Mouse (Mus musculus): ENCODE measurements around the gene 1700031F05Rik. TPM values are rescaled to one million over a fixed set of nuclear protein-coding genes. Genes with fewer than 3 reads are reported as not detected.
"Not testable (repeated sequence)": the region's sequence is repeated elsewhere in the genome, so short reads cannot be mapped to it uniquely, and the experiment has no call there.

Gene 1700031F05Rik
- total RNA-seq (2014; rRNA removed) (not detected in 2 replicates), polyA plus RNA-seq (2015; fragmentation: Nextera tagmentation; extraction: Ambion mirVana) (not detected in 2 replicates)

DNA sequence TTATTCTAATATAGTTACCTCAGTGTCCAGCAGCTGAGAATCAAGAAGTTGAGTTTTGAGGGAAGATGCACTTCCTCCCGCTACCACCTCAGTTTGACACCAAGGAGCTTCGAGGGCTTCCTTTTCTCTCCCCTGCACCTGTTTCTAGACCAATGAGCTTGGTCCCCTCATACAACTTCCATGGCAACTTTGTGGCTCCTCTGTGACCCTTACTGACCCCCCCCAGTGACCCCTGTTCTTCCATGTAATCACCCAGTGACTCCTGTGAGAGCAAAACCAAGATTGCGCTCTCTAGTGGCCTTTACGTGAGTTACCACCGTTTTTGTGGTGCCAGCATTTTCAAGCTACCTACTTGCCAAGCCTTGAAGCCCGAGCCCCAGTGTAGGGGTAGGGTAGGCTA, at the start of gene 1700031F05Rik:
Gene 1700031F05Rik (minus strand): TSS at position 101 of the 400 bp plus-strand sequence.
- WGBS, result 91% methylated on average over 6 of the region's 6 CpGs
- no peak within 1 kb of the TSS for H3K9ac ChIP-seq
- ATAC-seq, result no peak

DNA sequence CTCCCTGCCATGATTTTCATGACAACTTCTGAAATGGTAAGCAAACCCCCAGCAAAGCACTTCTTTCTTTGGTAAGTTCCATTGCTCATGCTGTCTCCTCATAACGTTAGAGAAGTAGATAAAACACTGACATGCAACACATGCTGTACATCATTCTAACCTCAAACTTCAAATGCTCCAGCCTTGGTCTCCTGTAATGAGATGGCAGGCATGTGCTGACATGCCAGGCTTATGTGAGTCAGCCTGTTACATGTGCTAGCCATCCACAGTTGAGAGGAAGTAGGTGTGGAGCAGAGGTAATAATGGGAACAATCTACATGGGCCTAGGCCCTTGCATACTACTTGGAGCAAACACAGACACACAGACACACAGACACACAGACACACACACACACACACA, 47.1 kb upstream of the 1700031F05Rik start:
- H3K27me3 ChIP-seq (ENCODE audit: insufficient read depth, low read length); H3K27ac ChIP-seq (ENCODE audit: low read depth, low read length); H3K36me3 ChIP-seq (ENCODE audit: insufficient read depth); H3K9me3 ChIP-seq (ENCODE audit: low read length); H3K4me1 ChIP-seq (ENCODE audit: insufficient read depth); H3K4me2 ChIP-seq (ENCODE audit: low read depth); ATAC-seq; H3K9ac ChIP-seq; H3K4me3 ChIP-seq (ENCODE audit: low read depth, low read length); DNase-seq: not testable (repeated sequence)
- WGBS, result 79% methylated on average over 1 of the region's 1 CpGs

More for the DNA sequence above, at the start of gene 1700031F05Rik:
- Histone ChIP-seq H3K4me3 (ENCODE audit: low read depth, low read length) (no peak within 1 kb of the TSS), H3K4me1 (ENCODE audit: insufficient read depth) (no peaks in the 10 kb centered on the region), H3K36me3 (ENCODE audit: insufficient read depth) (no peaks in the 10 kb centered on the region), H3K27ac (ENCODE audit: low read depth, low read length) (no peak within 1 kb of the TSS), H3K27me3 (ENCODE audit: insufficient read depth, low read length) (no peaks in the 10 kb centered on the region), H3K9me3 (ENCODE audit: low read length) (no peaks in the 10 kb centered on the region), H3K4me2 (ENCODE audit: low read depth) (no peak within 1 kb of the TSS)
- TF ChIP-seq CTCF (IDR thresholded peaks at IDR 0.05; ENCODE audit: low read depth), result no peak
- no peak for DNase-seq

DNA sequence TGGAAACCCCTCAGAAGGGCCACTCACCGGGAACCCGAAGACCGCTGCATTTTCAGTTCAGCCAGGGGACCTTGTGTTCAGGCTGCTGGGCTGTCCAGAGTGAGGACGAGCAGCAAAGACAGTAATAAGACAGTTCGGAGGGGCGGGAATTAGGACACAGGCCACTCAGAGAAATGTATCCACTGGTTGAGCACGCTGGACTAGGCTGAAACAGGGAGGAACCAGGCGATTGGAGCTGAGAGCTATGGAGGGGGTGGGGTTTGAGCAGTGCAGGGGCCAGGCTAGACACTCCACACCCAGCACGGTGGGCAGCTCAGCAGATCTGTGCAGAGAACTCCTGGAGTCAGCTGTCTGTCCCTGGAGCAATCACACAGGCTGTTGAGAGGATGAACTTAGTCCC, 40.8 kb upstream of the 1700031F05Rik start, which contains the start of the genes Dmrtc1a and 1700011M02Rik:
Gene Dmrtc1a (minus strand): TSS at position 101 of the 400 bp plus-strand sequence.
Gene 1700011M02Rik (plus strand): TSS at position 319 of the 400 bp plus-strand sequence.
- WGBS, result 87% methylated on average over 6 of the region's 9 CpGs
- H3K4me1 ChIP-seq (ENCODE audit: insufficient read depth); H3K27ac ChIP-seq (ENCODE audit: low read depth, low read length); H3K4me2 ChIP-seq (ENCODE audit: low read depth); ATAC-seq; DNase-seq; H3K9ac ChIP-seq; H3K4me3 ChIP-seq (ENCODE audit: low read depth, low read length); H3K9me3 ChIP-seq (ENCODE audit: low read length); H3K36me3 ChIP-seq (ENCODE audit: insufficient read depth); H3K27me3 ChIP-seq (ENCODE audit: insufficient read depth, low read length): not testable (repeated sequence)

DNA sequence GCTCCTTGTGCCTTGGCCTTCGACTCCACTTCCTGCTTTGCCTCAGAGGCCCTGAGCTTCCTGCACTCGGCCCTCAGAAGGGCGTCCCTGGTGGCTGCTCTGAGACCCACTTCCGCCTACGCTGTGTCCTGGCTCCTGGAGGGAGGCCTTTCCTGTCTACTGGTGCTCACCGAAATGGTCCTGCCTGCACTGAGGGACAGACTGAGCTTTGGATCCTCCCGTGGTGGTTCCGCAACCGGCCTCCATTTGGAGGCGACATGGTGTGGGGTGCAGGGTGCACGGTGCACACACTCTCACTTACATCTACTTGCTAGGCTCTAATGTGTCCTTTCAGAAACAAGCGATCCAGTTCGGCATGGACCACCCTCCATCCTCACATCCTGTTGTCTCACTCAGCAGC, 13.3 kb downstream of the 1700031F05Rik start, which contains the start of gene Dmrtc1c2:
Gene Dmrtc1c2 (minus strand): TSS at position 101 of the 400 bp plus-strand sequence.
- WGBS, result 100% methylated on average over 1 of the region's 13 CpGs
- H3K36me3 ChIP-seq (ENCODE audit: insufficient read depth); H3K27me3 ChIP-seq (ENCODE audit: insufficient read depth, low read length): not testable (repeated sequence)

DNA sequence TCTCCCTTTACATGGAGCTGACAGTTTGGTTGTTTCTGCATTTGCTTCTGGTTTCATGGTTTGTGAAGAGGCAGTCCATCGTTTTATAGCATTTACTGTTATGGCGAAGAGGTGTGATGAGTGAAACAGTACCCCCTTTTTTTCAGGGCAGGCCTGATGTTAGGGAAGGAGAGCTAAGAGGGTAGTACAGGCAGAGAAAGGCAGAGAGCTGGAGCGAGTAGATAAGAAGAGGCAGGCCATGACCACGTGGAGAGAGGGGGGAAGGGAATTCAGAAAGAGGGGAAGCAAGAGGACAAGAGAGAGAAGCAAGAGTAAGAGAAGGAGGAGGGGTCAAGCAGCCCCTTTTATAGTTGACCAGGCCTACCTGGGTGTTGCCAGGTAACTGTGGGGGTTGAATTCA, 55.5 kb downstream of the 1700031F05Rik start:
- Histone ChIP-seq H3K4me1 (ENCODE audit: insufficient read depth) (no peaks in the 10 kb centered on the region), H3K4me2 (ENCODE audit: low read depth) (no peak overlapping the region), H3K27me3 (ENCODE audit: insufficient read depth, low read length) (no peaks in the 10 kb centered on the region), H3K4me3 (ENCODE audit: low read depth, low read length) (no peak overlapping the region), H3K9ac (no peak overlapping the region), H3K36me3 (ENCODE audit: insufficient read depth) (no peaks in the 10 kb centered on the region), H3K9me3 (ENCODE audit: low read length) (no peaks in the 10 kb centered on the region), H3K27ac (ENCODE audit: low read depth, low read length) (no peak overlapping the region)
- DNase-seq, result no peak
- WGBS, result 56% methylated on average over 4 of the region's 4 CpGs
- ATAC-seq, result no peak
- no peak for TF ChIP-seq CTCF (IDR thresholded peaks at IDR 0.05; ENCODE audit: low read depth)

More for the DNA sequence above, 13.3 kb downstream of the 1700031F05Rik start, which contains the start of gene Dmrtc1c2:
- not testable (repeated sequence) for H3K4me3 ChIP-seq (ENCODE audit: low read depth, low read length); H3K9ac ChIP-seq; ATAC-seq; DNase-seq; H3K9me3 ChIP-seq (ENCODE audit: low read length); H3K27ac ChIP-seq (ENCODE audit: low read depth, low read length); H3K4me2 ChIP-seq (ENCODE audit: low read depth); H3K4me1 ChIP-seq (ENCODE audit: insufficient read depth)

Other genes starting within 250 kb of the 1700031F05Rik start
- 5.4 and 7.9 TPM in 2 replicates for gene Phka1, start 223.7 kb downstream of the 1700031F05Rik start, total RNA-seq (2014; rRNA removed)
- gene Phka1, start 223.7 kb downstream of the 1700031F05Rik start, polyA plus RNA-seq (2015; fragmentation: Nextera tagmentation; extraction: Ambion mirVana), result 1.9 and 3.7 TPM in 2 replicates
- gene Gm3880, start 181.0 kb downstream of the 1700031F05Rik start, total RNA-seq (2014; rRNA removed), result not detected in 2 replicates
- not detected in 2 replicates for gene Gm3880, start 181.0 kb downstream of the 1700031F05Rik start, polyA plus RNA-seq (2015; fragmentation: Nextera tagmentation; extraction: Ambion mirVana)
- not detected in 2 replicates for gene Gm9112, start 160.3 kb downstream of the 1700031F05Rik start, total RNA-seq (2014; rRNA removed)
- not detected in 2 replicates for gene Gm9112, start 160.3 kb downstream of the 1700031F05Rik start, polyA plus RNA-seq (2015; fragmentation: Nextera tagmentation; extraction: Ambion mirVana)
- gene Dmrtc1b, start 160.1 kb downstream of the 1700031F05Rik start, total RNA-seq (2014; rRNA removed), result not detected in 2 replicates
- gene Dmrtc1b, start 160.1 kb downstream of the 1700031F05Rik start, polyA plus RNA-seq (2015; fragmentation: Nextera tagmentation; extraction: Ambion mirVana), result not detected in 2 replicates
- gene Dmrtc1c1, start 65.0 kb downstream of the 1700031F05Rik start, total RNA-seq (2014; rRNA removed), result not detected in 2 replicates
- not detected in 2 replicates for gene Dmrtc1c1, start 65.0 kb downstream of the 1700031F05Rik start, polyA plus RNA-seq (2015; fragmentation: Nextera tagmentation; extraction: Ambion mirVana)
- not detected in 2 replicates for gene Dmrtc1c2, start 13.4 kb downstream of the 1700031F05Rik start, total RNA-seq (2014; rRNA removed)
- not detected in 2 replicates for gene Dmrtc1c2, start 13.4 kb downstream of the 1700031F05Rik start, polyA plus RNA-seq (2015; fragmentation: Nextera tagmentation; extraction: Ambion mirVana)
- gene Dmrtc1a, start 40.7 kb upstream of the 1700031F05Rik start, total RNA-seq (2014; rRNA removed), result 2.2 and 4.5 TPM in 2 replicates
- 4.6 and 4.8 TPM in 2 replicates for gene Dmrtc1a, start 40.7 kb upstream of the 1700031F05Rik start, polyA plus RNA-seq (2015; fragmentation: Nextera tagmentation; extraction: Ambion mirVana)
- not detected in 2 replicates for gene 1700011M02Rik, start 40.9 kb upstream of the 1700031F05Rik start, total RNA-seq (2014; rRNA removed)
- not detected in 2 replicates for gene 1700011M02Rik, start 40.9 kb upstream of the 1700031F05Rik start, polyA plus RNA-seq (2015; fragmentation: Nextera tagmentation; extraction: Ambion mirVana)
- gene 1700018G05Rik, start 60.4 kb upstream of the 1700031F05Rik start, total RNA-seq (2014; rRNA removed), result not detected in 2 replicates
- gene 1700018G05Rik, start 60.4 kb upstream of the 1700031F05Rik start, polyA plus RNA-seq (2015; fragmentation: Nextera tagmentation; extraction: Ambion mirVana), result not detected in 2 replicates

Measured in forebrain, postnatal 0 days (tissue).